Mouse (Mus musculus): ENCODE measurements around the gene Clec2d.

DNA sequence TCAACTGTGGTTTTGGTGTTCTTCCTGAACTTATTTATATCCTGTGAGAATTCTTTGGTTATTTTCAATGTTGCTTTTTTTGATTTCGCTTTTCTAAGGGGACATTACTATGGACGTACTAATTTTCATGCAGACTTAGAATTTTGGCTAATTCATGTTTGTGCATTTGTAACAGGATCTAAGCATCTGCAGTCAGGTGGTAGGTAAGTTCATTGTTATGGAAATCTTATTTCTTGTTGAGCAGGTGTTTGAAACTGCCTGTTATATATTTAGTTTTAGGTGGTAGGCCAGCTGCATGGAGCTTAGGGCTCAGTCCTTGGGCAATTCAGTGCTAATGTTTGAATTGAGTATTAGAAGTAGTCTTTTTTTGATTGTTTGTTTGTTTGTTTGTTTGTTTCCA, 13.0 kb downstream of the Clec2d start:
- TF ChIP-seq CTCF (IDR thresholded peaks at IDR 0.05; ENCODE audit: extremely low read depth, insufficient read depth, insufficient read length, insufficient replicate concordance) (no peak), POLR2A (IDR thresholded peaks at IDR 0.05; ENCODE audit: low read depth, low read length) (no peak)
